Mouse (Mus musculus) CH12.LX (cell line): Measurements from ENCODE around the gene Cyp2u1. TPM values are rescaled to one million over a fixed set of nuclear protein-coding genes. Genes with fewer than 3 reads are reported as not detected.

Experiments used
- DNase-seq: peaks from one replicate; pipeline ENCODE4 v3.0.0-alpha.2; 2013; ENCODE audit errors: extremely low read depth
- H3K27ac ChIP-seq: 2 replicates; pipeline ENCODE4 v1.5.1; 2012; ENCODE audit warnings: low read depth, mild to moderate bottlenecking, control low read depth, moderate library complexity; ENCODE audit not compliant: insufficient read depth
- H3K27me3 ChIP-seq: replicated peaks from 2 replicates; pipeline ENCODE3; 2012; ENCODE audit warnings: inconsistent platforms
- H3K36me3 ChIP-seq, 2 experiments: replicated peaks in 1 of 2; 2 replicates each; pipeline versions ENCODE3 to v1.6.1; 2012; ENCODE audit warnings: inconsistent platforms in 1 of 2, low read length in 1 of 2, mild to moderate bottlenecking in 1 of 2, mixed read lengths in 1 of 2, moderate library complexity in 1 of 2; ENCODE audit not compliant: control insufficient read depth in 1 of 2, insufficient read depth in 1 of 2
- H3K4me1 ChIP-seq, 2 experiments: 2 replicates each; pipeline ENCODE4 v1.6.1; 2012; ENCODE audit warnings: inconsistent platforms in 1 of 2, moderate library complexity in 1 of 2; ENCODE audit not compliant: insufficient read depth in 2 of 2, control insufficient read depth in 1 of 2
- H3K4me2 ChIP-seq: 2 replicates; pipeline ENCODE4 v1.6.1; 2012; ENCODE audit warnings: low read depth, mild to moderate bottlenecking, control low read depth; ENCODE audit not compliant: poor library complexity, insufficient read depth, severe bottlenecking
- H3K4me3 ChIP-seq, 3 experiments: fragments of 150-350 bp in 1 of 3; sonication (generic) in 1 of 3; replicated peaks in 1 of 3; 2 replicates each; pipeline versions ENCODE3 to v1.5.1; 2011 to 2012; ENCODE audit warnings: low read depth in 2 of 3, low read length in 2 of 3, mild to moderate bottlenecking in 2 of 3, moderate library complexity in 2 of 3, control low read depth in 1 of 3, improper control_type of control experiment in 1 of 3, inconsistent platforms in 1 of 3, mixed read lengths in 1 of 3; ENCODE audit not compliant: poor library complexity in 1 of 3
- H3K79me2 ChIP-seq: replicated peaks from 2 replicates; pipeline ENCODE4 v1.6.1; 2012; ENCODE audit warnings: mild to moderate bottlenecking, moderate library complexity; ENCODE audit not compliant: control insufficient read depth, poor library complexity, insufficient read depth, severe bottlenecking; ENCODE audit errors: extremely low read depth
- H3K9ac ChIP-seq: 2 replicates; pipeline ENCODE4 v1.6.1; 2012; ENCODE audit warnings: low read depth, mild to moderate bottlenecking, control low read depth, moderate library complexity; ENCODE audit not compliant: insufficient read depth
- H3K9me3 ChIP-seq: replicated peaks from 2 replicates; pipeline ENCODE3; 2012; ENCODE audit warnings: low read length, inconsistent platforms, mixed read lengths
- BHLHE40 ChIP-seq: IDR thresholded peaks from 2 replicates; pipeline ENCODE4 v1.6.1; 2011; ENCODE audit warnings: mild to moderate bottlenecking, low read depth, low read length, improper control_type of control experiment
- CHD1 ChIP-seq: IDR thresholded peaks from 2 replicates; pipeline ENCODE4 v1.6.1; 2012; ENCODE audit warnings: low read depth, low read length, improper control_type of control experiment, inconsistent platforms
- CHD2 ChIP-seq: IDR thresholded peaks from 2 replicates; pipeline ENCODE4 v1.6.1; 2011; ENCODE audit warnings: low read length, improper control_type of control experiment
- E2F4 ChIP-seq: IDR thresholded peaks from 2 replicates; pipeline ENCODE4 v1.6.1; 2011; ENCODE audit warnings: low read depth, low read length, improper control_type of control experiment; ENCODE audit not compliant: insufficient replicate concordance
- ELF1 ChIP-seq: IDR thresholded peaks from 2 replicates; pipeline ENCODE4 v1.6.1; 2014; ENCODE audit warnings: low read depth, mild to moderate bottlenecking, inconsistent platforms, low read length, improper control_type of control experiment
- EP300 ChIP-seq: IDR thresholded peaks from 2 replicates; pipeline ENCODE4 v1.6.1; 2011; ENCODE audit warnings: low read length, improper control_type of control experiment
- ETS1 ChIP-seq: conservative IDR thresholded peaks from 2 replicates; pipeline ENCODE4 v1.6.1; 2012; ENCODE audit warnings: low read depth, mild to moderate bottlenecking, inconsistent platforms, low read length, improper control_type of control experiment, moderate library complexity
- GABPA ChIP-seq: IDR thresholded peaks from 2 replicates; pipeline ENCODE4 v1.6.1; 2012; ENCODE audit warnings: low read depth, low read length, improper control_type of control experiment, inconsistent platforms; ENCODE audit not compliant: insufficient replicate concordance
- JUN ChIP-seq: IDR thresholded peaks from 2 replicates; pipeline ENCODE4 v1.6.1; 2011; ENCODE audit warnings: low read depth, mild to moderate bottlenecking, low read length, improper control_type of control experiment, moderate library complexity; ENCODE audit not compliant: insufficient read depth
- JUND ChIP-seq: conservative IDR thresholded peaks from 2 replicates; pipeline ENCODE4 v1.6.1; 2011; ENCODE audit warnings: low read depth, low read length, improper control_type of control experiment
- MAFK ChIP-seq: IDR thresholded peaks from 2 replicates; pipeline ENCODE4 v1.6.1; 2011; ENCODE audit warnings: low read length, improper control_type of control experiment; ENCODE audit not compliant: insufficient replicate concordance
- MAX ChIP-seq: IDR thresholded peaks from 2 replicates; pipeline ENCODE4 v1.6.1; 2011; ENCODE audit warnings: low read length, improper control_type of control experiment
- MXI1 ChIP-seq: IDR thresholded peaks from 2 replicates; pipeline ENCODE4 v1.6.1; 2011; ENCODE audit warnings: mild to moderate bottlenecking, low read depth, low read length, improper control_type of control experiment
- NRF1 ChIP-seq: IDR thresholded peaks from 2 replicates; pipeline ENCODE4 v1.6.1; 2014; ENCODE audit warnings: low read depth, mild to moderate bottlenecking, inconsistent platforms, low read length, improper control_type of control experiment, moderate library complexity
- POLR2A ChIP-seq: IDR thresholded peaks from 2 replicates; pipeline ENCODE4 v1.6.1; 2011; ENCODE audit warnings: low read depth, mild to moderate bottlenecking, improper control_type of control experiment, low read length
- POLR2AphosphoS2 ChIP-seq: IDR thresholded peaks from 2 replicates; pipeline ENCODE4 v1.6.1; 2011; ENCODE audit warnings: low read depth, low read length, improper control_type of control experiment
- SIN3A ChIP-seq: IDR thresholded peaks from 2 replicates; pipeline ENCODE4 v1.6.1; 2012; ENCODE audit warnings: low read length, improper control_type of control experiment, inconsistent platforms
- SMC3 ChIP-seq: IDR thresholded peaks from 2 replicates; pipeline ENCODE4 v1.6.1; 2011; ENCODE audit warnings: low read depth, low read length, improper control_type of control experiment
- TCF12 ChIP-seq: IDR thresholded peaks from 2 replicates; pipeline ENCODE4 v1.6.1; 2014; ENCODE audit warnings: low read depth, mild to moderate bottlenecking, inconsistent platforms, low read length, improper control_type of control experiment
- USF2 ChIP-seq: conservative IDR thresholded peaks from 2 replicates; pipeline ENCODE4 v1.6.1; 2011; ENCODE audit warnings: low read depth, low read length, improper control_type of control experiment
- ZC3H11A ChIP-seq: IDR thresholded peaks from 2 replicates; pipeline ENCODE4 v1.6.1; 2012; ENCODE audit warnings: low read depth, mild to moderate bottlenecking, inconsistent platforms, low read length, improper control_type of control experiment
- ZNF384 ChIP-seq: IDR thresholded peaks from 2 replicates; pipeline ENCODE4 v1.6.1; 2012; ENCODE audit warnings: low read depth, low read length, improper control_type of control experiment, inconsistent platforms
- dilution Hi-C: fragments of 300-500 bp; cut with MboI; formaldehyde crosslinking; loops from 2 replicates; pipeline ENCODE4 v1.14.3; 2020; ENCODE audit warnings: low sequenced_read_pairs; ENCODE audit not compliant: extremely low pct_unique_long_range_greater_than_20kb, extremely low pct_ligation_motif_present
- in situ Hi-C: fragments of 300-500 bp; cut with MboI; formaldehyde crosslinking; loops from 3 replicates; pipeline ENCODE4 v1.14.3; 2019; ENCODE audit warnings: low sequenced_read_pairs, low pct_ligation_motif_present, low pct_unique_long_range_greater_than_20kb, mixed read lengths
- polyA plus RNA-seq: library from polyadenylated mRNA; unstranded; fragments of >175 nt; gene quantifications from 2 replicates; pipeline ENCODE4 v1.2.1, GENCODE M21; 2012; ENCODE audit warnings: low read depth; ENCODE audit not compliant: insufficient read length
- total RNA-seq, 2 experiments: library from RNA; depleted of rRNA; stranded (reverse); fragments of 300-350 nt in 1 of 2; fragments of >200 nt in 1 of 2; gene quantifications; 2 replicates each; pipeline ENCODE4 v1.2.3; 2012 to 2014

Gene Cyp2u1
- total and polyA plus RNA-seq, 3 experiments = 0.54 to 2.0 (median 0.60) TPM

DNA sequence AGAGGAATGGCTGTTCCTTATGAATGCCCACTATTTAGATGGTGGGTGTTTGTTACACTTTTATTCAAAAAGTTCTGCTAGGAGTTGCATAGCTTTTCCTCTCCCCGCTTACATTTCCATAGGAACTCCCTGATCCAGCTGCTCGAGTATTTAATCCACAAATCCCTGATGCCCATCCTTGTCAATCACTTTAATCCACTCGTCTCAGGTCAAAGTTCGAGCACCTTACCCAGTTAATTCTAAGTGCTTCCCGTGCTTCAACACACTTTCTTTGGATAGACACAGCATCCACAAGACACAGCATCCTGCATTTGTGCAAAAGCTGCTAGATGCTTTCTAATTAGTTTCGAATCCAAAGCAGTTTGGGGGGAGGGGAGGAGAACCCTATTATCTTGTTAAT lies 32.6 kb downstream of the Cyp2u1 start:
- Histone ChIP-seq H3K9me3 (no peaks in the 10 kb centered on the region), H3K9ac (no peak overlapping the region), H3K27ac (no peak overlapping the region), H3K79me2 (no peaks in the 10 kb centered on the region), H3K36me3 (peaks cover 0 to 25% of the 10 kb centered on the region in 2 experiments), H3K27me3 (no peaks in the 10 kb centered on the region), H3K4me1 (peaks cover 0 to 24% of the 10 kb centered on the region in 2 experiments; a peak in 3 of 4 replicates), H3K4me3 (no peak overlapping the region), H3K4me2 (no peak overlapping the region)
- DNase-seq = no peak
- TF ChIP-seq ZC3H11A (no peak), MAFK (no peak), EP300 (no peak), GABPA (no peak)
- in situ Hi-C loops = no loop called here
- dilution Hi-C loops = no loop called here

DNA sequence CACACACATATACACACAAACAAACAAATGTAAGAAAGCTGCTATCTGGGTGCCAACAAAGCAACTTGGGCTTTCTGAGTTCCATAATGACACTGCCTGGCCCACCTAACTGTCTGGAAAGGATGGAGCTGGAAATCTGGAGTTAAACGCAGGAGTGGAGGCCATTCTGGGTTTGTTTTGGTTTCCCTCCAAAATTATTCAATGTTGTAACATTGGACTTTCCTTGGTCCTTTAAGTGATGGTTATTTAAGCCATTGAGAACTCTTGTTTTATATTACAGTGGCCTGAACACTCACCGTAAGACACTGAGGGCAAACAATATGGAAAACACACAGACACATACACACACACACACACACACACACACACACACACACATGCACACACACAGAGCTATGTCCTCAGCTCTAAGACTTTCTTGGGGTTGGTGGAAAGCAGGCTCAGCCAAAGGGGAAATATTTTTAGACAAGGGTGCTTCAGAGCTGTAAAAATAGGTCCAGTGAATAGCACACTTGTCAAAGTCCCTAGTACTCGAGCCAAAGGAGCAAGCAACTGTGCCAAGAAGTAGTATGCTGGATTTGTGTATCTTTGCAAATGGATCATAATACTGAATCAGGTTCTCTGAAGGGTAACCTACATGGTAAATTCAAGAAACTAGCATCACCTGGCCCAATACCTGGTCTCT lies 36.5 kb downstream of the Cyp2u1 start:
- no peak overlapping the region for H3K4me3 ChIP-seq
- H3K4me1 ChIP-seq = peaks cover 0 to 17% of the 10 kb centered on the region in 2 experiments; a peak in 2 of 4 replicates
- no peak overlapping the region for H3K9ac ChIP-seq
- dilution Hi-C loops = no loop called here
- no peak for TF ChIP-seq JUN
- TF ChIP-seq ETS1 = no peak
- no peak for TF ChIP-seq GABPA
- no peak for TF ChIP-seq NRF1
- TF ChIP-seq ELF1 = no peak
- no peak for TF ChIP-seq SIN3A
- no peak for TF ChIP-seq SMC3
- no peak for TF ChIP-seq CHD1
- no peak for TF ChIP-seq POLR2AphosphoS2
- no peak for TF ChIP-seq USF2
- TF ChIP-seq CHD2 = no peak
- TF ChIP-seq E2F4 = no peak
- no peak for TF ChIP-seq POLR2A
- TF ChIP-seq JUND = no peak
- no peak for TF ChIP-seq TCF12
- no peak for TF ChIP-seq BHLHE40
- no peak for TF ChIP-seq MXI1
- TF ChIP-seq ZNF384 = no peak
- no peak for TF ChIP-seq MAX
- no peaks in the 10 kb centered on the region for H3K79me2 ChIP-seq
- no peak overlapping the region for H3K27ac ChIP-seq
- no peaks in the 10 kb centered on the region for H3K27me3 ChIP-seq
- peaks cover 0 to 54% of the 10 kb centered on the region in 2 experiments for H3K36me3 ChIP-seq
- DNase-seq = no peak
- H3K9me3 ChIP-seq = no peaks in the 10 kb centered on the region
- no peak overlapping the region for H3K4me2 ChIP-seq
- in situ Hi-C loops = no loop called here
